Mouse (Mus musculus): ENCODE data around the gene D030056L22Rik.

Gene D030056L22Rik

DNA sequence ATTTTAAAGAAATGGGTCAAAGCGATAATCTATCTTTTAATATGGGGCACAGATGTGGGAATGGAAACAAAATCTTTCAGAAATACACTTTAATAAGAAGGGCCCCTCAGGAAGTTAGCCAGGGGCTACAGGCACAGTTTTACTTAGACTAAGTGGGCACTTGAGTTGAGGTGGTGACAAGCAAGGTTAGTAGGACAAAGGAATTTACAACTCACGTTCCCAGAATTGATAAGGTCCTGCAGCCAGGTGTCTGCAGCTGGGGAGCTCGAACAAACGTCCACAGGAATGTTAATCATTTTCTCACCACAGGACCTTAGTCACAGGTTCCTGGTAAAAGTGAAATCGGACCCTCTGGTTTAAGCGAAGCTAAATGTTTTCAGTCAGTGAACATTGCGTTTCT is 18.1 kb downstream of the D030056L22Rik start:
- DNase-seq (ENCODE audit: low spot score in 2 of 2): no peak

DNA sequence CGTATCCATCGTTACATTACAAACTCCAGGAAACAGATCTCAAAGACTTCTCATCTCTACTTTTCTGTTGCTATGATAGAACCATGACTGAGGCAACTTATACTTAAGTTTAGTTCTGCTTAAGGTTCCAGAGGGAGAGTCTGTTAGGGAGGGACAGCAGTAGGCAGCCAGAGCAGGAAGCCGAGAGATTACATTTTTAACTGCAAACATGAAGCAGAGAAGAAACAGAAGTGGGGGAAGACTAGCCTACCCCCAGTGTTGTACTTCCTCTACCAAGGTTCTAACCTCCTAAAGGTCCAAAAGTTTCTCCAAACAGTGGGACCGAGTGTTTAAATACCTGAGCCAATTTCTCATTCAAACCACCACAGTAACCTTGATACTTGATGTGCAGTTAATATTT is 22.9 kb downstream of the D030056L22Rik start:
- DNase-seq (ENCODE audit: low spot score in 2 of 2): no peak

DNA sequence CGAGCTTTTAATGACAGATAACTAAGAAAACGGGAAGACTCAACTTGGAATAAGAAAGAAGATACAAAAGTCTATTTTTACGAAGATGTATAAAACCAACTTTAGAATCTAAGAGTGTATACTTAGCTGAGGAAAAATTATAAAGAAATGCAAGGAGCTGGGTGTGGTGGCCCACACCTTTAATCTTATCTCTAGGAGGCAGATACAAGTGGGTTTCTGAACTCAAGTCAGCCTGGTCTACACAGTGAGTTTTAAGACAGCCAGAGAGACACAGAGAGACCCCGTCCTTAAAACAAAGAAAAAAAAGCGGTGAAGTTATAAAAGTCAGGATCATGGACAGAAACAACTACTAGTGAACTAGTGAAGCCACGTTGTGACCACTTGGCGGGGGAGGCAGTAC is 26.2 kb downstream of the D030056L22Rik start:
- no peak for DNase-seq (ENCODE audit: low spot score in 2 of 2)

DNA sequence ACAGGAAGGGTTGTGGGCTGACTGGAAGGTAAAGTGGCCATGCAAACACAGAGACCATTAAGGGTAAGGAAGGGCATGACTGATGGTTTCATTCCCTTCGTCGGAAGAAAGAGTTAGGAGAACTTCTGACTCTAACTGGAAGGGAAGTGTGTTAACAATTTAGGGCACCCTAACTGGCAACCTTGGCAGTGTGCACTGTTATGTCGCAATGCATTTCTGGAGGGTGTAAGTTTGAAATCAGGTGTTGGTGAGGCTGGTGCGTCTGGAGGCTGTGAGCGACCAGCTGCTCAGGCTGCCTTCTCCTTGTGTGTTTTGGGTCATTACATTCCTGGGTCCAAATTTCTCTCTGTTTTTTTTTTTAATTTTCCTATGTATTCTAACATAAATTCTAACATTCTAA is 31.0 kb downstream of the D030056L22Rik start:
- no peak for DNase-seq (ENCODE audit: low spot score in 2 of 2)

DNA sequence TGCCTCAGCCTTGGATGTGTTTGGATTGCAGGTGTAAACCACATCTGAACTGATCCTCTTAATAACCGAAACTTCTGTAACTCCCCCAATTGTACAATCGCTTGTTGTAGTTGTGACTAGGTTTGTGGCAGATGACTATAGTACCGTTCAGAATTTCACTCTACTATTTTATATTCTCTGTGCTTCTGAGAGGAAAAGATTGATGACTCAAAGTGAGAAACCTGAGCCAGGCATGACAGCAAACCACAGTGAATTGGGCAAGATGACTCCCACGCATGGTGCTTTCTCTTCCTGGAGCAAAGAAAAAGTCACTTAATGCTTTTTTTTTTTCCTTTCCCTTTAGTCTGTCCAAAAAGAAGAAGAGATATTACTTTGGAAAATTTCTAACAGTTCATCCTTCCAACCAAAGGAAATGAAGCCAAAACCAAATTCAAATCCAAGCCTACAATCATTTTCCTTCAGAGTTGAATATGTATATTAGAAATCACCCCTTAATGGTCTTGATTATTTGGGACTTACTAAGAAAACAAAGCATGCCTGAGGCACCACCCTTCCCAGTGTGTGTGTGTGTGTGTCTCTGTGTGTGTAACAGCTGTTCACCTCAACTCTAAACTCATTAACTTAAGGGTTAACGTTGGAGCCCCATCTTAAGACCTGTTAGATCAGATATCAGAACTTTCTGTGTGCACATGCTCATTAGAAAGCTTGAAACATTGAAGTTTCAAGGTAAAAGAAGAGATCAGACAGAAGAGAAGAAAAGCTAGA is 33.8 kb downstream of the D030056L22Rik start:
- DNase-seq (ENCODE audit: low spot score in 2 of 2): no peak

DNA sequence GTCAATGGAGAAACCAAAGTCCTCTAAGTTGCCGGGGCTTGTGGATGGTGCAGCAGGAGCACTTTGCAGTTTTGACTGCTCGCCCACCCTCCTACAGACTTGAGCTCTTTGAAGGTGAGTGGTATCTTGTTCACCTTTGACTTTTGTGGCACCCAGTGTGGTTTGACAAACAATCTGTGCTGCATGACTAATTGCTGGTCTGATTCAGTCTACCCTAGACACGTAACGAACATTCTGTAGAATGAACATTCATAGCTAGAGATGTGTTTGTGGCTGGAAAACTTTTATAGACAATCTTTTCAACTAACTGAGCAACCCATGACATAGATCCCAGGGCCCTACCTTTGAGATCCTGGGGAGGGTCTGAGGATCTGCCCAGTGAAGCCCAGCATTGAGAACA is 34.4 kb downstream of the D030056L22Rik start:
- no peak for DNase-seq (ENCODE audit: low spot score in 2 of 2)

DNA sequence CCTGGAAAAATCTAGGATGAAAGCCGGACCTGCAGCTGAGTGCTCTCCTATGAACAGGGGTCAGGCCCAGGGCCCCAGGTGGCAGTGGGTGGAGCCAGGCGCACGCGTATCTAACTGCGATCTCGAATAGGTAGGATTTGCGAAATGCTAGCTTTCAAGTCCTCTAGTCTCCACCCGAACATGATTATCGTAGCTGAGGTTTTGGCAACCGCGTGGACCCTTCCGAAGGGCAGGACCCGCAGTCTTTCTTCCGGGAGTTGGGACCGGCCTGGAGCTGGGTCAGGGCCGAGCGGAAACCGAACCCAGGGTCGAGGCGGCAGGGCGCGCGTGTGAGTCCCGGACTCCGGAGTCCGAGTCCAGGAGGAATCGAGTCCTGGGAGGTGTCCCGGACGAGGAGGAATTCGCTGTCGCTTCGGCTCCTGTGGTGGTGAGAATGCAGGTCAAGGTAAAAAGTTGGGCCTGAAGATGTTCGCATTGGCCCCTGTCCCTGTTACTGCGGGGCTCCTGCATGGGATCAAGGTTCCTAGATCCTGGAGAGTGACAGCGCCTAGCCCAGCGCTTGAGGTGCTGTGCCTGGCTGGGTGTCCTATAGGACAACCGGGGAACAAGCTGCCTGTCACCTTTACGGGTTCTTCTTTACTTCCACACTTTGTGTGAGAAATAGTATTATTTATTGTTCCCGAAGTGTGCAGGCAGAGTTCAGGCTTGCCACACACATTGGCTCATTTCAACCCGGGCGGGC is 36.8 kb downstream of the D030056L22Rik start, which contains the start of gene Trpm6:
Trpm6 (plus strand) TSS at position 386 of the 742 bp plus-strand sequence.
- no peak for DNase-seq (ENCODE audit: low spot score in 2 of 2)

DNA sequence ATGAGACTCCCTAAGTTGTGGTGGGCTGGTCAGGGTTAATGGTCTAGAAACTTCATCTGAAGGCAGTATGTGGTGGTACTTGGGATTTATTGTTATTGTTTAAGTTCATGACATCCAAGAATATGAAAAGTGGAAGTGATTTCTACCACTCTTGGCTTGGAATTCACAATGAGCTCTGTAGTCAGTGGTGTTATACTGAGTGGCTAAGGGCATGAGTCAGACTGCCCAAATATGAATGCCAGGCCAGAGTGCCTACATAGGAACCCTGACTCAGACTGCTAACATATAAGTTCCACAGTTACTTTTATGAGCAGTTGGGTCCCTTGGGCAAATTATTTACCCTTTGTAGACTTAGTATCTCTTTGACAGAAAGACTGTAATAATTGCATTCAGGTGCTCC is 44.2 kb downstream of the D030056L22Rik start:
- DNase-seq (ENCODE audit: low spot score in 2 of 2): no peak

DNA sequence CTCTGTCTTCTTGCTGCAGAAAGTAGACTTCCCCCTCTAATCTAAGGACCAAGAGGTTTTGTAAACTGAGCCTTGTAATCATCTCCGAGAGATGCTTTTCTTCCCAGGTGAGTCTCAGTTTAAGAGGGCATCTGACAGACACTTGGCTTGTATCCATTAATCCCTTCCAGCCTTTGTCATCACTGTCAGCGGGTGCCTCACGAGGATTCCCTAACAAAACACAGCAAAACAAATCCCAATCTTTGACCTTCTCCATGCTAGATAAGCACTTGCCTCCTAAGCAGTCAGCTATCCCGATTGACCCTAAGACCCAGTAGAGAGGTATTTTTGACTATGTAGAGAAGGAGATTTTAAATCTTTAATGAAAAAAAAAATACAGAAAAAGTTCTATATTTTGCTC is 44.7 kb downstream of the D030056L22Rik start:
- no peak for DNase-seq (ENCODE audit: low spot score in 2 of 2)

DNA sequence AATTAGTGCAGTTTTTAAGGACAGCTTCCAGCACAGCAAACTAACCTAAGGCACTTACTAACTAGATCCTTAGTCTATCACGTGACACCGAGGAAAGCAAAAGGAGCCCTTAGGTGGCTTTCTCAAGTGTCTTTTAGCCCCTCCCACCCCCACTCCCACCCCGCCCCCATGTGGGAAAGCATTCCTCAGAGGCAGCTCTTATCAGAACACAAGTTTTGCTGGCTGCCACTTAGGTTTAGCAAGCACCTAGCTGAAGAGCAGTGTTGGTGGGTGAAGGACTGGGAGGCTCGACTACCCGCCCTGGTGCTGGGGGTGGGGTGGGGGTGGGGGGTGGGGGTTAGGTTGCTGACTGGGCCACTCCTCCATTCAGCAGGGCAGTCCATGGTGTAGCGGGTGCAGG is 45.3 kb downstream of the D030056L22Rik start:
- DNase-seq (ENCODE audit: low spot score in 2 of 2): no peak

DNA sequence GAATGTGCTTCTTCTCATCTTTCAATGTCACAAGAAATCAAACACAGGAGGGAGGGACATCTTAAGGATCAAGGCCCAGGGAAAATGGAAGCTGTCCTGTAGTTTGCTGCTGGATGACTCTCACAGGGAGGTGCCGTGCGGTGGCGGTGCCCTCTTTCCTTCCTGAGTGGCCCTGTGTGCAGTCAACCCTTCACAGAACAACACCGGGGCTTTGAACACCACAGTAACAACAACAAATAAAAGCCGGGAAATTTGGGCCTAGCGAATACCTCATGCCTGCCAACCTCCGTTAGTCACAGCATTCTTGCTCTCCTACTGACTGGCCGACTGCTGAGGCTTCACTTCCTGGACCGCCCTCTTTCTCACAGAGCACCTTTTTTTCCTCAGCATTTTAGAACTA is 45.9 kb downstream of the D030056L22Rik start:
- no peak for DNase-seq (ENCODE audit: low spot score in 2 of 2)

DNA sequence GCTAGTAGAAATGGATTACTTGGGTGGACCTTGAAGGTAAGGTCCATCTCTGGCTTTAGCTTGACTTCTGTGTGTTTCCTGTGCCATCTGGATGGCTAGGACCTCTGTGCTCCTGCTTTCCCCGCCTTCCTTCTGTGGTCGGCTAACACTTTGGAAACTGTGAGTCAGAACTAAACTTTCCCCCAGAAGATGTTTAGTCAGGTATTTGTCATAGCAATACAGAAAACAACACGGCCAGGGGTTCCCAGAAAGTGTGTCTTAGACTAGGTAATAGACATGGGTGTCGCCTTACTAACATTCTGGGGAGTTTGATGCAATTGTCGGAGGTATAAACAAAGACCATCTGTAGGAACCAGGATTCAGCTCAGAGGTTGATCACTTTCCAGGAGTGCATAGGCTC is 53.4 kb downstream of the D030056L22Rik start:
- DNase-seq (ENCODE audit: low spot score in 2 of 2): no peak

Data from heart, adult 9 months (tissue).